Mouse (Mus musculus) mesoderm, embryonic 11.5 days (tissue): ENCODE data around the gene Zfhx3.

Experiments used
- DNase-seq: peaks from one replicate; pipeline ENCODE4 v3.0.0-alpha.2; 2012; ENCODE audit warnings: low read depth, low spot score

Zfhx3 gene

GRCm38 (mm10) chr8:108239531-108239930 lies 297.1 kb downstream of the Zfhx3 start:
- no peak for DNase-seq

DNA sequence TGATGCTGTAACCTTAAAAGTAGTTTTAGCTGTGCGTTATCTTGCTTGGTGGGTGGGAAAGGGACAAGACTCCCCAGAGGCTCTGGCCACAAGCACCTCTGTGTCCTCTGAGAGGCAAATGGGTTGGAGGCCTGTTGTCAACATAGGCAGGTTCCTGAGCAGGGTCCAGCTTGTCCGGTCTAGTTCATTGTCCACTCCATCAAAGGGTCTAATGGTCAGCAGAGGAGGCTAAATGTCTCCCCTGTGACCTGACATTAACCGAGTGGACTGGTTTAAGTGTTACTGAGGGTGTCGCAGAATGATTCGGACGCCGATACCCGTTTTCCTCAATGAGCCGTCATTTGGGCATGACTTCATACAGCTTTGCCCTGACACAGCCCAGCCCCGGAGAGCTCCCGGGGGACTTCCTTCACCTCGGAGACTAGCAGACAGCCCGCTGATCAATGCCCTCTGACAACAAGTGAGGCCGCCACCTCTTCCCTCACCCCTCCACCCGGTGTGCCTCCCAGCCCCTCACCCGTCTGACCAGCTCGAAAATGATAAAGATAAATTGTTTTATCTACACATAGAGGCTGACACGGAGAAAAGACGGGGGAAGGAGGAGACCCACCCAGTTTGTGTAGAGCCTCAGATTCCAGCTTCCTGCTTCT lies 298.7 kb downstream of the Zfhx3 start:
- peak; percentile 73 for DNase-seq

DNA sequence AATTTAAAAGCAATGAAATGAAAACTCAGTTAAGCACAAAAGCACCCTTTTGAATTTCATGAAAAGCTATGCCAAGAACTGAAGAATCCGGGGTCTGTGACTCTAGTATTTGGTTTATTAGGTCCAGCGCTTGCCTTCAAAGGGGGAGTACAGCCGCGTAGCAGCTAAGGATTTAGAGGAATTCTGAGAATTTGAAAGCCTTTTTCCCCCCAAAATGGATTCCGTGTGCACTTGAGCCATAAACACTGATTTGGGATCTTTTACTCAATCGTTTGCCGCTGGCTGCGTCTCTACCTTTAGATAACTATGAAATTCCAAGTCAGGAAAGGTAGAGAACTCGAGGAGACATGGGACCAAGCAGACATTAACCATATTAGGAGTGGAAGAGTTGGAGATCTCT lies 300.8 kb downstream of the Zfhx3 start:
- DNase-seq: peak; percentile 71

DNA sequence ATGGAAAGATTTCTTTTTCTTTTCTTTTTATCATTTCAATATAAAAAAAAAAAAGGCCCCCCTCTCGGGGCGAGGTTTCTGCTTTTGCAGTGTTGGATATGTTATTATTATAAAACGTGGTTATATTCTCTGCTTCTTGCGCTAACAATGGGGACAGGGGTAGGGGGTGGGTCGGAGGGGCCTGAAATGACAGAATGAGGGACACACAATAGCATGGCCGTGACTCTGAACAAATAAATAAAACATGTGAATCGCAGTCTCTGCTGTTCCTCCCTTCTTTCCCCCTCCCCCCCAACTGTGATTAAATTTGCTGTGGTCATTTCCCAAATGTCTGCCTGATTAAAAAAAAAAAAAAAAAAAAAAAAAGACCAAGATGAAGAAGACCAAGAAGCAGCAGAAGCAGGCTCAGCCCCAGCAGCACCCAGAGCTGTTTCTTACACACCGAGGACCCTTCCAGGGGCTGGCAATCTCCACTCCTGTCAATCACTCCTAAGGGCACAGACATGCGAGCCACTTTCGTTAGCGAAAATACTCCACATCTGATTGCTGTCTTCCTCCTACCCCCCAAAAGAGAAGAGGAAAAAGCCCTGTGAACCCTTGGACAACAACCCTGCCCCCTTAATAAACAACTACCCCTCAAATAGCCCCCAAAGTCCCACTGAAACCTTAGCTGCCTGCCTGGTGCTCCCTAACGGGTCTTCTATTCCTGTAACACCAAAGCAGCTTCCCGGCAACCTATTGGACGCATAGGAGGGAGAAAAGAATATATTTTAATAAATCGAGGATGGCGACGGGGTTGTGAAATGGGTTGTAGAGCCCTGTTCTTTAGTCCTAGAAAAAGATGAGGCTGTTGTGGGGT lies 302.4 kb downstream of the Zfhx3 start:
- no peak for DNase-seq

DNA sequence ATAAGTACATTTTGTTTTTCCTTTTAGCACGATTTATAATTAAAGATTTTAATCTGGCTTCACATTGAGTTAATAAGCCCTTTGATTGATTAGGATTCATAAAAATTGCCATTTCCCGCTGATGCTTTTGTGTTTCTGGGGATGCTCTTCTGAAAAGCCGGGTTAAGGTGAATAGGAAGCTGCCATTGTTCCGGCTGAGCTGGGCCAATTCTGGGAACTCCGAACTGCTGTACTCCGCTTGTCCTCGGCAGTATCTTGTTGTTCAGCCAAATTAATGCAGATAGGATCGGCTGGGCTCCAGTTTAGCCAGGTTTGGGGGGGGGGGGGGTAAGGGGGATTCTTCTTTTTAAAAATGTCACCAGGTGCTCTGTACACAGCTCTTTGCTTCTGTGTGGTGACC lies 303.1 kb downstream of the Zfhx3 start:
- no peak for DNase-seq

GRCm38 (mm10) chr8:108246035-108246933 lies 303.8 kb downstream of the Zfhx3 start:
- DNase-seq: no peak

GRCm38 (mm10) chr8:108246934-108247417 lies 304.5 kb downstream of the Zfhx3 start:
- DNase-seq: no peak

- peak; percentile 68 for DNase-seq
Measured at GRCm38 (mm10) chr8:108264593-108265160, 322.2 kb downstream of the Zfhx3 start.

DNA sequence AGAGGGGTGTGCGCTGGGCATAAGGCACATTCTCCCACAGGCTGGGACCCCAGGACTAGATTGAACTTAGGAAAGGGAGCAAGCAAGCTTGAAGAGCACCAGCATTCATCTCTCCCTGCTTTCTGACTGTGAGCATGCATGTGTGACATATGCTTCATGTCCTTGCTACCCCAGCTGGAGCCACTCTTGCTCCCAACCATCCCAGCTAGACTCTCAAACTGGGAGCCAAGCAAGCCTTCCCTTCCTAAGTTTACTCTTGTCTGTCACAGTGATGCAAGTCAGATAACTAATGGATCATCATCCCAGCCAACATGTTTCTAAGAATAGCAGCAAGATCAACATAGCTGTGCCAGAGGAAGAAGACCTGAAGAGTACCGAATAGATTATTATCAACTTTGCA lies 335.5 kb downstream of the Zfhx3 start:
- no peak for DNase-seq

- DNase-seq: no peak
Measured at GRCm38 (mm10) chr8:108281981-108282380, 339.5 kb downstream of the Zfhx3 start.

GRCm38 (mm10) chr8:108286117-108286516 lies 343.7 kb downstream of the Zfhx3 start:
- DNase-seq: no peak

- no peak for DNase-seq
Measured at GRCm38 (mm10) chr8:108300964-108301615, 358.6 kb downstream of the Zfhx3 start.

DNA sequence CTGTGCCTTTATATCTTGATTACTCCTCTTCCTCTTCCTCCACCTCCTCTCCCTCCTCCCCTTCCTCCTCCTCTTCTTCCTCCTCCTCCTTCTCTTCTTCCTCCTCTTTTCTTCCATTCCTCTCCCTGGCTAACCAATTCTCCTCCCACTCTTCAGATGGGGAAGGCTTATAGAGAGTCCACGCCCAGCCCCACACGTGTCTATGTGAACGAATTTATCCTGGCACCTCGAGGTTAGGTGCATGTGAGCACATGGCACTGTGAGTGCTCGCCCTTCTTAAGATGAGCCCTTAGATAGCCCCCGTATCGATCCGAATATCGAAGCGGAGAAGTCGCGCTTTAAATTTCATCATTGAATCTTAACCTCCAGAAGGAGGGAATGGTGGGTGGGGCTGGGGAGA lies 359.2 kb downstream of the Zfhx3 start:
- no peak for DNase-seq

DNA sequence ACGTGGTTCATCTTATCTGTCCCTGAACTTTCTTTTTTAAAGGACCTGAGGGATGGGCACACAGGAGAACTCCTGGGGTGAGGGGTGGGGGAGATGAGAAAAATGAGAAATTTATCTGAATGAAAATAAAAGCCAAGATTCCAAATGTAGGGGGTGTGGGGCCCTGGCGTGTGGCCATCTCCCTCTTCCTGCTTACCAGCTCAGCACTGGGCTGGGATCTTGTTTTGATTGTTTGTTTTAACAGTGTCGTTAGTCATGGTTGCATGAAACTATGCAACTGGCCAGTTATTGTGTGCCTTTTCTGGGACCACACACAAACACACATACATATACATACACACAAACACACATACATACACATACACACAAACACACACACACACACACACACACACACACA lies 362.9 kb downstream of the Zfhx3 start:
- no peak for DNase-seq

GRCm38 (mm10) chr8:108309525-108310246 lies 367.2 kb downstream of the Zfhx3 start:
- no peak for DNase-seq

GRCm38 (mm10) chr8:108315046-108315445 lies 372.6 kb downstream of the Zfhx3 start:
- no peak for DNase-seq

DNA sequence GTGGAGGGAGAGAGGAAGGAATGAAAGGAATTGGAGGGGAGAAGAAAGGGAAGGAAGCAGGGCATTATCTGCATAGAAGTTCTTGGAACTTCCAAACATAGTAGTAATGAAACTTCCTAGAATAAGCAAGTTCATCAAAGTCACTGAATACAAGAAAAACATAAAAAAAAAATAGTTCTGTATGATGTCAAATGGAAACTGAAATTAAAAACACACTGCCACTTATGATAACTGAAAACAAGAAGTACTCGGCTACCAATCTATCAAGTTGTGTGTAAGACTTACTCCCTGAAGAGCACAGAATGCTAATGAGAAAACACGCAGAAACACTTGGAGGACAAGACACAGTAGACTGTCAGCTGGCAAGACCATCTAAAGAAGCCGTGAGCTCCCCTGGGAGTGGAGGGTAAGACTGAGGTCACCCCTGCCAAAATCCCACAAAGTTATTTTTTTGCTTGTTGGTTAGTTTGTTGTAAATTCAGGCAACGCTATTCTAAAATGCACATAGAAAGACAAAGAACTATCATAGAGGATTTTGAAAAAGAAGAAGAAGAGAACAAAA lies 375.2 kb downstream of the Zfhx3 start:
- no peak for DNase-seq

- no peak for DNase-seq
Measured at GRCm38 (mm10) chr8:108327711-108328110, 385.3 kb downstream of the Zfhx3 start.

GRCm38 (mm10) chr8:108348352-108348751 lies 405.9 kb downstream of the Zfhx3 start:
- DNase-seq: no peak

- DNase-seq: no peak
Measured at GRCm38 (mm10) chr8:108348776-108349175, 406.3 kb downstream of the Zfhx3 start.
